Mouse (Mus musculus) activated CD4-positive, CD25-positive, alpha-beta regulatory T cell, adult 4 months (primary cell): ENCODE measurements around the gene Zswim1. TPM values are rescaled to one million over a fixed set of nuclear protein-coding genes. Genes with fewer than 3 reads are reported as not detected.
"Not testable (repeated sequence)": the region's sequence is repeated elsewhere in the genome, so short reads cannot be mapped to it uniquely, and the experiment has no call there.

Experiments
- ATAC-seq: one replicate; pipeline ENCODE4 v1.8.0; 2017
- polyA plus RNA-seq, 2 experiments: library from polyadenylated mRNA; unstranded; fragments of 100-300 nt; shearing (Covaris generic); gene quantifications; one replicate each; pipeline ENCODE4 v1.2.1; 2017

Gene Zswim1
- polyA plus RNA-seq, 2 experiments from 2014 or later: 18.0 to 19.4 TPM

GRCm38 (mm10) chr2:164867566-164867965, 45.1 kb downstream of the Zswim1 start:
- no peak for ATAC-seq

GRCm38 (mm10) chr2:164868491-164868890, 46.0 kb downstream of the Zswim1 start:
- peak; percentile 73 for ATAC-seq

- no peak for ATAC-seq
These were observed 49.3 kb downstream of the Zswim1 start for GRCm38 (mm10) chr2:164871602-164872303.

- ATAC-seq: no peak
These were observed 51.1 kb downstream of the Zswim1 start for GRCm38 (mm10) chr2:164873621-164874020.

DNA sequence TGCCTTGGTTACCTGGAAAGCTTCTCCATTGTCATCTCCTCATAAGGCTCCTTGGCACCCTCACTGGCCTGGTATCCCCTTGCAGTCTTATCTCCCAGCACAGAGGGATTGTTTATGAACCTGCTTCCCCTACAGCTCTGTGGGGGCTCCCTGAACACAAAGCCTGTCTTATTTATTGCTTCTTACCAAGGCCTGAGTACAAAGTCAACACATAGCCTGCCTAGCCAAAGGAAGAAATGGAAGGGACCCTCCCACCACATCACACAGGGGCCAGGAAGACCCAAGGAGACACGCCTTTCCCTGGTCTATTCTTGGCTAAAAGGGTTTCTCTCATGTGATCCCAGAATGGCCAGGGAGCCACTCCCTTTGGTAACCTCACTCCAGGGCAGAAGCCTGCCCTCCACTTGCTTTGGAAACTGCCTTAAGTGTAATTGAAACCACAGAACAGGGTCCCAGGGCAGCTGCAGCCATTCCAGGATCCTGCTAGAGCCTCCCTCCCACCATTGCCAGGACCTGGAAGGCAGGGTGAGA, 51.8 kb downstream of the Zswim1 start:
- no peak for ATAC-seq

DNA sequence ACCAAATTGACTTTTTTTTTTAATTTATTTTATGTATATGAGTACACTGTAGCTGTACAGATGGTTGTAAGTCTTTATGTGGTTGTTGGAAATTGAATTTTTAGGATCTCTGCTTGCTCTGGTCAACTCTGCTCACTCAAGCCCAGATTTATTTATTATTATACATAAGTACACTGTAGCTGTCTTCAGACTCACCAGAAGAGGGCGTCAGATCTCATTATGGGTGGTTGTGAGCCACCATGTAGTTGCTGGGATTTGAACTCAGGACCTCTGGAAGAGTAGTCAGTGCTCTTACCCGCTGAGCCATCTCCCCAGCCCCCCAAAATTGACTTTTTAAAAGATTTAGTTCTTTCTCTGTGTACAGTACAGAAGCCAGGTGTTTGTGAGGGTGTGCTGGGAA, 53.2 kb downstream of the Zswim1 start:
- ATAC-seq: not testable (repeated sequence)

Other genes starting within 250 kb of the Zswim1 start
- gene Spint3, start 249.2 kb upstream of the Zswim1 start, polyA plus RNA-seq: not detected
- not detected for gene Wfdc6a, start 237.2 kb upstream of the Zswim1 start, polyA plus RNA-seq
- gene Eppin, start 229.1 kb upstream of the Zswim1 start, polyA plus RNA-seq: not detected
- not detected for gene Wfdc6b, start 209.2 kb upstream of the Zswim1 start, polyA plus RNA-seq
- not detected for gene Wfdc8, start 209.1 kb upstream of the Zswim1 start, polyA plus RNA-seq
- gene Wfdc16, start 183.9 kb upstream of the Zswim1 start, polyA plus RNA-seq: not detected
- gene Wfdc10, start 166.6 kb upstream of the Zswim1 start, polyA plus RNA-seq: not detected
- not detected for gene Wfdc9, start 166.1 kb upstream of the Zswim1 start, polyA plus RNA-seq
- gene Wfdc11, start 148.6 kb upstream of the Zswim1 start, polyA plus RNA-seq: not detected
- gene Wfdc13, start 137.6 kb upstream of the Zswim1 start, polyA plus RNA-seq: not detected
- not detected for gene Spint4, start 124.2 kb upstream of the Zswim1 start, polyA plus RNA-seq
- not detected for gene Spint5, start 107.4 kb upstream of the Zswim1 start, polyA plus RNA-seq
- gene Wfdc3, start 76.8 kb upstream of the Zswim1 start, polyA plus RNA-seq: not detected
- 1 to 10 TPM; 6.0 to 6.5 TPM for gene Dnttip1, start 76.7 kb upstream of the Zswim1 start, polyA plus RNA-seq
- gene Ube2c, start 52.8 kb upstream of the Zswim1 start, polyA plus RNA-seq: 10 to 100 TPM; 46.3 to 68.1 TPM
- not detected for gene Tnnc2, start 42.7 kb upstream of the Zswim1 start, polyA plus RNA-seq
- 1 to 10 TPM; 5.0 to 5.1 TPM for gene Snx21, start 36.9 kb upstream of the Zswim1 start, polyA plus RNA-seq
- gene Acot8, start 17.8 kb upstream of the Zswim1 start, polyA plus RNA-seq: 10 to 100 TPM; 35.1 to 49.1 TPM
- gene Zswim3, start 17.6 kb upstream of the Zswim1 start, polyA plus RNA-seq: 1 to 10 TPM; 3.8 to 5.4 TPM
- gene Spata25, start 5.9 kb downstream of the Zswim1 start, polyA plus RNA-seq: not detected
- 100 to 1,000 TPM; 215 to 216 TPM for gene Ctsa, start 10.2 kb downstream of the Zswim1 start, polyA plus RNA-seq
- under 1 TPM in 1 of 2 experiments, not detected in 1; 0.69 TPM for gene Neurl2, start 10.8 kb downstream of the Zswim1 start, polyA plus RNA-seq
- 1 to 10 TPM in 1 of 2 experiments, under 1 TPM in 1; 0.87 to 1.0 TPM for gene Pltp, start 35.0 kb downstream of the Zswim1 start, polyA plus RNA-seq
- 100 to 1,000 TPM; 102 to 122 TPM for gene Pcif1, start 56.6 kb downstream of the Zswim1 start, polyA plus RNA-seq
- gene Zfp335, start 89.1 kb downstream of the Zswim1 start, polyA plus RNA-seq: 1 to 10 TPM; 6.7 to 9.0 TPM
- gene Mmp9, start 118.1 kb downstream of the Zswim1 start, polyA plus RNA-seq: 1 to 10 TPM in 1 of 2 experiments, under 1 TPM in 1; 0.78 to 1.4 TPM
- under 1 TPM in 1 of 2 experiments, not detected in 1; 0.34 TPM for gene Slc12a5, start 138.1 kb downstream of the Zswim1 start, polyA plus RNA-seq
- 10 to 100 TPM; 21.6 to 34.8 TPM for gene Ncoa5, start 212.2 kb downstream of the Zswim1 start, polyA plus RNA-seq
- 1 to 10 TPM; 1.2 to 1.7 TPM for gene Cd40, start 232.9 kb downstream of the Zswim1 start, polyA plus RNA-seq